Mouse (Mus musculus) neural tube, embryonic 10.5 days (tissue): ENCODE data around the gene Lhpp.

Experiments
- DNase-seq: peaks from one replicate; pipeline ENCODE4 v3.0.0-alpha.2; 2017; ENCODE audit warnings: low spot score; ENCODE audit errors: extremely low spot score

The Lhpp gene

DNA sequence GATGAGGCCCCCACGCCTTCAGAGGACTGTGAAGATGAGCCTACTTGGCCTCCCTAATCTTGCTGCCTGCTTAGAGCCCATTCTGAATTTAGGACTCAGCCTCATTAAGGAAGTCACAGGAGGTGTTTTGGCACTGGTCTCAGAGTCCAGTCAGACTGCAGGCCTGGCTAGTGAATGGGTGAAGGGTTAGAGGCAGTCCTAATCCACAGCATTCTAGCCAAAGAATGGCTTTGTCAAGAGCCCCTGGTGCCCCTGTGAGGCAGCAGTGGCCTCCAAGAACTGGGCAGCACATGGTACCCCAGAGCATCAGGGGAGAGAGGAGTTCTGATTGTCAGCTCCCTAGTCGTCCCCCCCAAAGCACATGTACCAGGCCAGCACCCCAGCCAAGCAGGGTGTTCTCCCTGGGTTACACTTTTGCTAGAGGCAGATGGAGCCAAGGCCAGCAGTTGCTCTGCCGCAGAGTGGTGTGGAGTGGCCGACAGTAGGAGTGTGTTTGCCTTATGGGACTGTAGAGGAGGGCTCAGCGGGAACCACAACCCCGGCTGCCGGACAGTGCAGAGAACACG lies 94.0 kb downstream of the Lhpp start:
- no peak for DNase-seq

DNA sequence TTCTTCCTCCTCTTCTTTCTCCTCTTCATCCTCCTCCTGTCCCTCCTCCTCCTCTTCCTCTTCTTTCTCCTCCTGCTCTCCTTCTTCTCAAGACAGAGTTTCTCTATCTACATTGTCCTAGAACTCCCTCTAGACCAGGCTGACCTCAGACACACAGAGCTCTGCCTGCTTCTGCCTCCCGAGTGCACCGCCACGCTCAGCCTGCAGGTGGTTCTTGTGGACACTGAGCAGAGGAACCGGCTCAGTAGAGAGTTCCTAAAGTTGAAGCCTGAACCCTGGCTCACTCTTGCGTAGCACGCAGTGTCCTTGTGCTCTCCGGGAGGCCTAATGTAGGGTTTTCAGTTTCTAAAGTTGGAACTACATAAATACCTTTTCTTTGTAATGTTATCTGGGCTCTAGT lies 94.7 kb downstream of the Lhpp start:
- DNase-seq, result no peak

DNA sequence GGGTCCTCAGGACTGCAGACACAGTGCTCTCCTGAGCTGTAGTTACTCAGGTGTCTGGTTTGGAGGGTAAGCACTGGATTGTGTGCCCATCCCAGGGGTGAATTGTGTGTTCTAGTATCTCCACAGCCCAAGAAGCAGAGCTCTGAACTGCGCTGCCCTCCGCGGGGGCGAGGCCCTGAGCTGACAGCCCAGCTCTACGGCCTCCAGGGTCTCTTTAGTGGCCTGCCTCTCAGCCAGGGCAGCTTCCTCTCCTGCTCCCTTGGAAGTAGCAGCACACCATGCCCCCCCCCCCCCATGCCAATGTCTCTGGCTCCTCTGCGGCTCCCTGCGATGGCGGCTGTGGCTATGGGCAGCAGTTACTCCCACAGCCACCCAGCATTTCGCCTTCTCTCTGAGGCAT lies 101.1 kb downstream of the Lhpp start:
- no peak for DNase-seq

DNA sequence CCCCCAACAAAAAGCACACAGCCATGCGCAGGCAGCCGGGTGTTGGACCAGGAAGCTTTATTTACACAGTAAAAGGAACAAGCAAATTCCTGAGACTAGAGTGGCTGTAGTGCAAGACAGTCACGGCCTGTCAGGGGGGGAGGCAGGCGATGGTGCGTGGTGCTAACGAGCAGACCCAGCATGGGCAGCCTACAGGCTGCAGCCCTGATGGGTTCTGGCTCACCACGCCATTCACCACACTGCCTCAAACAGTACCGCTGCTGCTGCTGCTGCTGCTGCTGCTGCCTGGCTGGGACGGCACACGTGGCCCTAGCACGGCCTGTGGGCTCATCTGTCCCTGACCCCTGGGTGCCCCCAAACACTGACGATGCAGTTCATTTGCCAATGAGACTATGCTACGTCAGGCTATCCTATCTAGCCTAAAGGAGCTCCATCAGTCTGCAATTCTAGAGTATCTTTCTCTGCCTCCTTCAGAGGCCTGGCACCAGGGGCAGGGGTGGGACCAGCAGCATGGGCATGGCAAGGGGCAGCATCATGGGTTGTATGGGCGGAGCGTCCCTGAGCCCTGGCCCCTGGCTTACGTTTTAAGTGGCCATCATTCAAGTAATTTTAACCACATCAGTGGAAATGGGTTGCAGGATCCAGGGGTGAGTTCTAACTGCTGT lies 101.7 kb downstream of the Lhpp start:
- DNase-seq, result no peak

DNA sequence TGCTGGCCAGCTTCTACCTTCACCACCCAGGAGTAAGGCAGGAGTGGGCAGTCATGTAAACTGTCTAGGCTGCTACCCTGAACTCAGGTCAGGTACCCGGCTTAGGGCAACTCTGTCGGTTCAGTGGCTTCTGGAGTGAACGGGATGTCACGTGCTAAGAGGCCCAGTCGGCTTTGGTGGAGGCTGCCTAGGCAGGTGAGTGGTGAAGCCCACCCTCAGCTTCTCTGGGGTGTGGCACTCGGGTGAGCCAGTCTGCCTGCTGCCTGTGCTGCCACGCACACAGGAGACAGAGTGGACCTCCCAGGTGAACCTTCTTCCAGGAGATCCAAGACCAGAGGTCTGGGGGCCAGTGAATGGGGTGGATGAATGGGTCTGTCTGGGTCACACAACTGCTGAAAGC lies 102.5 kb downstream of the Lhpp start:
- DNase-seq, result no peak

DNA sequence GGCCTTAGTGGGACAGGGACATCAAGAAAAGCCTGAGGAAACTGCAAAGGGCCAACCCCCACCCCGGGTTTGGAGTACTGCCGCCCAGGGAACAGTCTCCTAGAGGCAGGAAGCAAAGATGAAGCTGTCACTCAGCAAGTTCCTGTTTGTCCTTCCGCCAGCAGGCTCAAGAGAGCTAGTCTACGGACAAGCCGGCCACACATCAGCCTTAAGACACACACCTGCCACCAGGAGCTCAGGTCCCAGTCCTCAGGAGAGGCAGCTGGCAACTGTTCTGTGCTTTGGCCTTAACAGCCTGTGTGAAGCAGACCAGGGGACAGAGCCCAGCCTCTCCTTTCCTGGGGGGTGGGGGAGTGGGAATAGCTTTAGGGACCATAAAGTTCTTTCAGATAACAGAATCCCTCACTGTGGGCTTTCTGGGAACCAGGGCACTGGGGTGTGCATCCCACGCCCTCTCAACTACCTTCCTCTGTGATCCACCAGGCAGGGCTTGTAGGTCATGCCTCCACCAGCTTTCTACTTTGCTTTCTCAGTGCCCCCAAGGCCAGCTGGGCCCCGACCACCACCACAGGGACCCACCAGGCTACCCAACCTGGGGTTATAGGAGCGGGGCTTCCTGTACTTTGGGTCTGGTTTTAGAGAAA lies 103.2 kb downstream of the Lhpp start:
- no peak for DNase-seq

DNA sequence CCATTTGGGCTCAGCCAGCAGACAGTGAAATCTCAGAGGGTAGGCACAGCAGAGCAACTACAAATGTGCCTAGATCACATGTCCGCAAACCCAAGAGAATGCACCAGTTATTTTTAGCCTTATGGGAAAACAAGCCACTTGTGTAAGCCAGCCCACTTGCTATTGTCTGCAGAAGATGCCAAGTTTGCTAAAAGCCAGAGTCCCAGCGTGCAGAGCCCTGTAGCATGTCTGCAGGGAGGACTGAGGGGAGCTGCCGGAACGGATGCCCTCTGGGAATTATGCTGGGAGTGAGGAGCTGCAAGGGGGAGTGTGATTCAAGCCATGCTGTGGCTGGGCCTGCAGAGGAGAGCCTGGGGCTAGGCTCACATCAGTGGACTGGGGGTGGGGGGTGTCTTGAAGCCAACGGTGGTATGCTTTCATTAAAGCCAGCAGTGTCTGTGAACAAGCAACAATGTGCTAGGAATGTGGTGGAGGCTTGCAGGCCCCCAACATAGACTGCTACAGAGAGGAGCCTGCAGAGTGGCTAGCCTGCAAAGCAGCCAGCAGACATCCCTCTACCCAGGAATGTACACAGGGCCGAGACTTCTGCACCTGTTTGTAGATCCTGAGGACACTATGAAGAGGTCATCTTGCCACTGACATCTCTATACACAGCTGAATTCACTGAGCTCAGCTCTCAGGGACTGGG lies 103.9 kb downstream of the Lhpp start:
- DNase-seq, result no peak

DNA sequence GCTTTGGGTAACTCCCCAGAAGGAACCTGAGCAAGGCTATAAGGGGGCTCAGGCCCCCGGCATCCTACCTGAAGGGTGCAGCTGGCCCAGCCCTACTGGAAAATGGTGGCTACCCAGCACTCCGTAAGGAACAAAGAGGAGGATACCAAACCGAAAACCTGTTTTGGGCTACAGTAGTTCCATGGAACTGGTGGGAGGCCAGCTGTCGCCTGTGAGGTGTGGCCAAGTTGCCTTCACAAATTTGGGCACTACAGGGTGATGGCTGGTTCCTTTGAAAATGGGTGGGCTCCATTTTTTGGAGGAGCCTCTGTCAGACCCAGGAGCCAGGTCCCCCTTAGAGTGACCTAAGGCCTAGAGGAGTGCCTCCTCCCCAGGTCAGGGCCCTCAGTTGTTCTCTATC lies 104.8 kb downstream of the Lhpp start:
- DNase-seq, result no peak

DNA sequence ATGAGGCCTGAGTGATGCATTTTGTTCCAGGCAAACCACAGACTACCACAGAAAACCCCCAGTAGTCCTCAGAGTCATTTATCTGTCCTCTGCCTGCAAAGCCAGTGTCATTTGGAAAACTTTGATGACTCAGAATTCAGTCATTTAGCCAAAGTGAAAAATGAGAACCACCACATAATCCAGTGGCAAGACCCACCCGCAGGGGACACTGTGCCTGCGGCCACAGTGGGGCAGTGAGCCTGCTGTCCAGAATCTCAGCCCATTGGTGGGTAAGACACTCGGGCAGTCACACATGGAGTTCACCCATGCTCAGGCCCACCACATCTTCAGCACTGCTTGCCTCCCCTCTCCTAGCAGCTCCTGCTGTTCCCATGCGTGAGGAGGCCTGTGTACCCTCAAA lies 109.1 kb downstream of the Lhpp start:
- DNase-seq, result no peak

DNA sequence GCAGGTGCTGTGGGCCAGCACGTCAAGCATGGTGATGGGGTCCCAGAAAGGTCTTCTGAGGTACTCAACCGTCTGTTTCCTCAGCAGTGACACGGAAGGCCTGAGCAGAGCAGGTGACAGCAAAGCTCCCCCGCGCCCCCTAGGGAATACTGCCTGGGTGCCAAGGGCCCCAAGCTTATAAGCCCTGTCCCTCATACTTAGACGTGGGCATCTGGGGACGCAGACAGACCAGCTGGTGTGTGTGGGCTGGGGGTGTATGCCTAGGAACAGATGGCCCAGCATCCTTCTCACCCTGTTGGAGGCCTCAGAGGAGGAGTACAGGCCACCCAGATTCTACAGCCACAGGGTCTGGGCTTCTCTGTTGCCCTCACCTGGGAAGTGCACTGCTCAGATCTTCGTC lies 110.1 kb downstream of the Lhpp start:
- DNase-seq, result no peak

DNA sequence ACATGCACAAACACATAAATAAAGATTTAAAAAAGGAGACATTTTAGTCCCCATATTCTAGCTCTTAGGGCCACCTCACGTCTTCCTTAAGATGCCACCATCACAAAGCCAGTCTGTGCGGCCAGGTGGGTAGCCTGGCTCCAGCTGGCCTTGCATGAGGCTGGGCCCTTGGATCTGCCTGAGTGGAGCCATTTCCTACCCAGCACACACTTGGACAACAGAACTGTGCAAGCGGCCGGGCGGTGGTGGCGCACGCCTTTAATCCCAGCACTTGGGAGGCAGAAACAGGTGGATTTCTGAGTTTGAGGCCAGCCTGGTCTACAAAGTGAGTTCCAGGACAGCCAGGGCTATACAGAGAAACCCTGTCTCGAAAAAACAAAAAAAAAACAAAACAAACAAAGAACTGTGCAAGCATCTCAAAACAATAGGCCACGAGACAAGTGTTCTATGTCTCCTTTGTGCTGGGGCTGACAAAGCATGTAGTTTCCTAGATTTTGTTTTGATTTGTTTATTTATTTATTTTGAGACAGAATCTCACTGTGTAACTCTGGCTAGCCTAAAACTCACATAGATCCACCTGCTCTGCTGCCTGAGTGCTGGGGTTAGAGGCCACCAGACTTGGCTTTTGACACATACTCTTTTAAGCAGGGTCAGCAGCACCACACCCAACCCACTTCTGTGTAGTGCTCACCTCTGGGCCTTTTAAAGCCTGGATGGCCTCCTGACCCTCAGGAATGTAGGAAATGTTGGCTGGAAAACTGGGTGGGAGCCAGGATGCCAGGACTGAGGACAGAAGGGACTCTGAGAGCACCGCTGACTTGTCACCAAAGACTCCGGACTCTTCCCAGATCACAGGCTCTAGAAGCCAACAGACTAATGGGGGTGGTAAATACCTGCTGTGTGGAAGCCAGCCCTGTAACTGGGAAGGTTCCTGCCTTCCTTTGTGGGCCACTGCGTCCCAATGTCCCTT lies 112.2 kb downstream of the Lhpp start:
- DNase-seq, result no peak

DNA sequence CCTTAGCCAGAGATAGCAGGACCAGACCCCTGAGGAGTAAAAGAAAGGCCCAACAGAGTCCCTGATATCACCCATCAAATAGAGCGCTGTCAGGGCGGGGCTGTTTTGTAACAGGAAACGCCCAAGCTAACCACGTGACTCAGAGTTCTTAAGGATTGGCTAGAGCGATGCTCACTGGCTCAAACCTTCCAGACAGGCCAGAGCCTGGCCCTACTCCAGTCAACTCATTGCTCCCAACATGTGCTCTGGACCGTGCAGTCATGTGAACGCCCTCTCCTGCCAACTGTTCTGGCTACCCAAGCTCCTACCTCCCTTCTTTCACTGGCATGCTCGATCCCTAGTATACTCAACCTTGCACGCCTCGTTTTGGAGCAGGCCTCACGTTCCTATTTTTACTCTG lies 113.5 kb downstream of the Lhpp start:
- DNase-seq, result no peak

DNA sequence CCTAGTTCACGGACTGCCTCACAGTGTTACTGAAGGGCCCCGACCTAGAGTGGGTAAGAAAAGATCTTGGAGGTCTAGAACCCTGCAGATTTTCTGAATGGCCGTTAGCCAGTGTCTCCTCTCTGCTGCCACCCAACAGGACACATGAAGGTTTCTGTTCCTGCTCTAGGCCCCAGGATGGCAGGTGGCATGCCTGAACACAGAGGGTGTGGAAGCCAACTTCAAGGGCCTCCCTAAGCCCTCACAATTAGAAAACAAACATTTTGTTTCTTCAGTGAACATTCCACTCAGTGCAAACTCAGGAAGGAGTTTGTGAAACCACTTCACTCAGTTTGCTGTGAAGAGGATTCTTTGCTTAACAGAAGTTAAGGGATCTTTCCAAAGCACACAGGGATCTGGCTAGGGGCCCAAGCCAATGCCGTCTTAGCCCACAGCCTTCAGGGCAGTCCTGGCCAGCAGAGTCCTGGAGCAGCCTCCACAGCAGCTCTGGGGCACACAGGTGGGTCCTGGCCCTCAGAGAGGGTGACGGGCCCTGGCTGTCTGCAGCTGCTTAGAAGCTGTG lies 114.1 kb downstream of the Lhpp start:
- DNase-seq, result no peak

DNA sequence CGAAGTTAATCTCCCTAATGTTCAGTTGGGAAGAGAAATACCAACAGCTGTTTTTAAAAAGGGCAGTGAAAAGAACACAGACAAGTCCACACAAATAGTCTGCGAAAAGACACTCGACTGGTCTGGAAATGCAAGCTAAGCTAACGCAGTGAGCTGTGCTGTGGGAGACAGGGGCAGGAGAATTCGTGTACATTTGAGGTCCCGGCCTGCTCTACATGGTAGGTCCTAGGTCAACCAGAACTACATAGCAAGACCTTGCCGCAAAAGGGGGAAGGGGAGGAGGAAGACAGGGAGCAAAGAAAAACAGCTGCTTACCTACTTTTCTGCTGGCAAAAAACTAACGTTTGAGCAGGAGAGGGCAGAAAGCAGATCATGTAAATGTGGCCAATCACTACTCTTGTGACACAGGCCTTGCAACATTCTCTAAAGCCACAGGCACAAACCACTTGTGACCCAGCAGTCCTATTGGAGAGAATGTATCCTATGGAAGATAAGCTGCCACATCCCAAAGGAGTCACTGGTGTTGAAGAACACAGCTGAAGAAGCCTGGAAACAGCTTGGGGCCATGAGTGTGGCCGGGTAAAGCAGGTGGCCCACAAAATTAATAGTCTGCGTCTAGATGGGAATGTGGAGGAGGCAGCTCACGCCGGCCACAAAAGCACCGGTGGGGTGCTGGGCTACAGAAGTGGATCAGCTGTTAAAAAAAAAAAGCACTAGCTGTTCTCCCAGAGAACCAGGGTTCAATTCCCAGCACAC lies 115.8 kb downstream of the Lhpp start:
- no peak for DNase-seq

DNA sequence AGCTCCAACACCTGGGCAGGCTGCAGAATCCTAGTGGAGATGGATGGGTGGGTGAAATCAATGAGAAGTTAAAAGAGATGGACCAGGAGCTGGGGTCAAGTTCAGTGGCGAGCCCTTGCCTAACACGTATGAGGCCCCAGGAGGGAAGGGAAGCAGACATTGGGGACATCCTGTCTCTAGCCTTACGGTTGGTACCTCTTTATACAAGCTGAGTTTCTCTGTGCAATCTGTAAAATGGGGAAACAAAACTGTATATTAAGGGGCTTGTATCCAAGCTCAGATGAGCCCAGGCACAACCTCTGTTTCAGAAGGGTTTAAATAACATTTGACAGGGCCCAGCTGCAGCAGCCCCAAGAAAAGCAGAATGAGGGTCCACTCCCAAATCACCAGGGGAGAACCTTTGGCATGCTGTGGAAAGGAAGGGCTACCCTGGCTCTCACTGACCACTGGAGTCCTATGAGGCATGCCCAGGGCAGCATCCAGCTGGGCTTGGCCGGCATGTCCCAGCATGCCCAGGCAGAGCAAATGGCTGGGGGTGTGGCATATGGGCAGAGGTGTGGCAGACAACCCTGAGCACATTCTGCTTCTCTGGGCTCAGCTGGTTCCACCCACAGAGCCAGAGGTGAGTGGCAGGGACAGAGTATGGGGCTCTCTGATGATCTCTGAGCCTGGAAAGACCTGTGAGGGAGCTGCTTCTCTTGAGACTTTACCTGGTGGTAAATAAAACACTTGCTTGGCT lies 118.8 kb downstream of the Lhpp start:
- DNase-seq, result no peak

DNA sequence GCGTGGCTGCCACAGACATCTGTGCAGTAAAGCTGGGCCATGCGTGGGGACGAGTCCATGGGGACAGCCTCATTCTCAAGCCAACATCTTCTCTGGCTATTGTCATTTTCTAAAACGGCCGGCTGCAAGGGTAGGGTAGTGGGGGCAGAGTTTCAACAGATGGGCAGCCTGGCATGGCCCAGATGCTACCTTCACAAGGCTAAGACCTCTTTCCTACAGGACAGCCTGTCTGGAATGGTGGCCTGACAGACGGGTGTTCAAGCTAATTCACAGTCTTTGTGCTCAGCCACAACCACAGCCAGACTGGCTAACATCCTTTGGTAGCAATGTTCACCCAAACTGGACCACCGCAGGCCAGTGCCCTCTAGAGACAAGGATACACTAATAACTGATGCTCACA lies 120.1 kb downstream of the Lhpp start:
- no peak for DNase-seq

DNA sequence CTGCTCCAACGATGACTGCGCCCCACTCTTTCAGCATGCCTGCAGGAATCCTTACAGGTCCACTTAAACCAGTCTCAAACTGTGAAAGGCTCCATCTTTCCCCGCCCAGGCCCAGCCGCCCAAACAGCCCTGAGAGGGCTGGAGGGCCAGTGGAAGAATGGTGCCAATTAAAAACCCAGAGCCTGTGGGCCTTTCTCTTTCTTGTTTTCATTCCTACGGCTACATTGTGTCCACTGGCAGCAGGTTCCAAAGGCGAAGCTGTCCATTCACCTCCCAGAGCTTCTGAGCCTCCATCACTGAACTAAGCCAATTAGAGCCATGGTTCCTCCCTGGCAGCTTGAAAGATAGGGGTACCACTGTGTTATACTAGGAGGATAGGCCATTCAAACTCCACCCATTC lies 121.1 kb downstream of the Lhpp start:
- no peak for DNase-seq

DNA sequence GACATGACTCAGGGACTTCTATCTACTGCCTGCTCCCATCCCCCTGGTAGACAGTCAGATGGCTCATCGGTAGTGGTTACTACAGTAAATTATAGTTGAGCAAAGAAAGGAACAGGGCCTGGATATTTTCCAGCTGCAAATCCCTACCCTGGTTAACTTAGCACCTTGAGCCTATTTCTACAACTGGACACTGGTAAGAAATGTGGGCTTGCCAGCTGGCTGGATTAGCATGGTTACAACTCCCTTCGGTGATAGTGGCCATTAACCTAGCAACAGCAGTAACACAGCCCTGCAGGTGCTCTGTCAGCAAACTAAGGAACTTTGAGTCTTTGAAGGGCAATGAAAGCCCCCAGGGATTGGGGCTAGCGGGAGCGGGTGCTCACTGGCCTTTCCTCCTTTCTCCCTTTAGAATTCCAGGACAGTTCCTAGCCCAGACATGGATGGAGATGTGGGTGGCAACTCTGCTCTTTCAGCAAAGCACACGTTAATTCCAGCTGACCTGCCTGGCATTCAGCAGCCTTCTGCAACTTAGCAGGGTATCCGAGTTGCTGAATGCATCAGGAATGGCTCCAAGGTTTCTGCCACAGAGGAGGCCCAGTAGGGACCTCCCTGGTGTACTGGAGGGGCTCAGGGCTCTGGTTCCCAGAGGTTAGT lies 121.8 kb downstream of the Lhpp start:
- DNase-seq, result no peak

DNA sequence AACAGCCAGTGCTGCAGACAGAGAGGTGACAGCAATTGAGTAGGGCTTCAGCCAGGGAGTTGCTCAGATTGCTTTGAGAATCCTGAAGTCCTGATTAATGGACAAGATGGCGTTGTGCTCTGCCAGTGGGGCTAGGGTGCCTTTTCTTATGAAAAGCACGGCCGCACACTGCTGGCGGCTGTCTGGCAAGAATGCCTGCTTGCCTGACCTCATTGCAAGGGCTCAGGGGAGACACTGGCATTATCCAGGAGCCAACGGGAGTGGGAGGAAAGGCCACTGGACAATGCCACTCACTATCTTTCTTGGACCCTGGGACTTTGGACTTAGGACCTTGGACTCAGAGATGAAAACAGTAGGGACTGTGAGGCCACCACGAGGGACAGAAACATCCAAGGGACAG lies 123.1 kb downstream of the Lhpp start:
- DNase-seq, result no peak
